Mouse (Mus musculus): ENCODE data around the gene Ptprg. TPM values are rescaled to one million over a fixed set of nuclear protein-coding genes. Genes with fewer than 3 reads are reported as not detected.
"Not testable (repeated sequence)": the region's sequence is repeated elsewhere in the genome, so short reads cannot be mapped to it uniquely, and the experiment has no call there.

Ptprg gene
- polyA plus RNA-seq, 1 experiment = 48.6 TPM

GRCm38 (mm10) chr14:12041566-12041965, 488.2 kb downstream of the Ptprg start:
- DNase-seq (ENCODE audit: low read depth) = no peak
- TF ChIP-seq POLR2A (IDR thresholded peaks at IDR 0.05; ENCODE audit: borderline replicate concordance, extremely low read depth, insufficient read depth, insufficient read length, poor library complexity, severe bottlenecking) = no peak
- no peak for TF ChIP-seq CTCF (IDR thresholded peaks at IDR 0.05; ENCODE audit: borderline replicate concordance, extremely low read depth, insufficient read depth, insufficient read length)

- TF ChIP-seq POLR2A (IDR thresholded peaks at IDR 0.05; ENCODE audit: borderline replicate concordance, extremely low read depth, insufficient read depth, insufficient read length, poor library complexity, severe bottlenecking) (no peak), CTCF (IDR thresholded peaks at IDR 0.05; ENCODE audit: borderline replicate concordance, extremely low read depth, insufficient read depth, insufficient read length) (no peak)
- DNase-seq (ENCODE audit: low read depth) = no peak
Measured at GRCm38 (mm10) chr14:12046226-12046882, 493.0 kb downstream of the Ptprg start.

GRCm38 (mm10) chr14:12047637-12048036, 494.3 kb downstream of the Ptprg start:
- no peak for DNase-seq (ENCODE audit: low read depth)
- no peak for TF ChIP-seq POLR2A (IDR thresholded peaks at IDR 0.05; ENCODE audit: borderline replicate concordance, extremely low read depth, insufficient read depth, insufficient read length, poor library complexity, severe bottlenecking)
- no peak for TF ChIP-seq CTCF (IDR thresholded peaks at IDR 0.05; ENCODE audit: borderline replicate concordance, extremely low read depth, insufficient read depth, insufficient read length)

DNA sequence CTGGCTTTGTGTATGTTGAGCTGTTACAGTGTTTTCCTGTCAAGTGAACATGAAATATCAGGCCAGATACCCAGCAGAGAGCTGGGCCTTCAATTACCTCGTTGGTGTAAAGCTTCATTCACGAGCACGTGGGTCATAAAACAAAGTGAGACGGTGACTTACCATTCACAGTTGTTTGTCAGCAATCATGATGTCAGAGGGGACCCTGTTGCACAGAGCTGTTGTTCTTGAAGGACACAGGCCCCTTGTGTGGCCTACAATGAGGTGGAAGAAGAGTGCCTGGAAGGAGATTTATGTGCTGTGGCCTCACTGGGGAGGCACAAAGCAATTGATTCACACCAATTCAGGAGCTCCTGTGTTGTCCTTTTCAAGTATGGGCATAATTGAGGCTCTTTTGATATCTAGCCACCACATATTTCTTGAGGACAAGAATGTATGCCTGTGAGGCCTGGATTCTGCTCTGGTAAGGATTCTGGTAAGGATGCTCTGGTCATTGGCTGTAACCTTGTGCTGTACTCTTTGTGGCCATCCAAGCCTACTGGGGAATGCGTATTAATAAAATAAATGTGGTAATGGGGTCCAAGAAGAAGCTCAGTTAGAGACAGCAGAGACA, 503.7 kb downstream of the Ptprg start:
- DNase-seq (ENCODE audit: low read depth) = no peak
- TF ChIP-seq CTCF (IDR thresholded peaks at IDR 0.05; ENCODE audit: borderline replicate concordance, extremely low read depth, insufficient read depth, insufficient read length) (no peak), POLR2A (IDR thresholded peaks at IDR 0.05; ENCODE audit: borderline replicate concordance, extremely low read depth, insufficient read depth, insufficient read length, poor library complexity, severe bottlenecking) (no peak)

DNA sequence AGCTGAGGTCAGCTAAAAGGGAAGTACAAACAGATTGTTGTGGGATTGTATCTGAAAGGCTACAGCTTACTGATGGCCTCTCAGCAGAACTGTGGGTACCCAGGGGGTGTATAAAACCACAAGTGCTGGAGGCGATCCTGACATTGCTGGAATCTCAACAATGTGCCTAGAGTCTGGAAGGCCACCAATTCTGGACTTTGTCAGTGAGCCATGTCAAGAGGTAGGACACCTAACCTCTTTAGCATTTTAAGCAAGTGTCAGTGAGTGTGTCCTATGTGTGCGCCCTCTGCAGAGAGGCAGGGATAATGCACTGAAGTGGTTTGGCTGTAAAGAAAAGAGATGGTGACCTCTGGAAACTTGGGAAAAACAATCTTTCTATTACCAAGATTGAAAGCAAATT, 504.5 kb downstream of the Ptprg start:
- TF ChIP-seq CTCF (IDR thresholded peaks at IDR 0.05; ENCODE audit: borderline replicate concordance, extremely low read depth, insufficient read depth, insufficient read length) (peak; percentile 30; the same call in 1 of the 2 replicates), POLR2A (IDR thresholded peaks at IDR 0.05; ENCODE audit: borderline replicate concordance, extremely low read depth, insufficient read depth, insufficient read length, poor library complexity, severe bottlenecking) (no peak)

DNA sequence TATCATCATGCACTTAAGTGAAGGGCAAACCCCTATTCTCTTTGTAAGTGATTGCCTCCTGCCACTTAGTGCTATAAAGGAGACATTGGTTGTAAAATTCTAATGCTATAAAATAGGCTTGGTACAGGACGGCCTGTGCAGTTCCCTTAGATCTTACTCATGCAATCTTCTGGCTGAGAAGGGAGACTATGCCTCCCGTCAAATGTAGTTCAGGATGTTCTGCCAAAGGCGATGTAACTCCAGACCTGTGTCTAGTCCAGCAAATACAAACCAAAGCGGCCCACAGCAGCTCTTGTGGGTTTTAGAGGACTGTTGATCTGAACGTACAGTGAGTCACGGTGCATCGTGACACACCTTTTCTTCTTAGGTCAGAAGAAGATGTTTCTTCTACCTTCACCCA, 505.8 kb downstream of the Ptprg start:
- no peak for DNase-seq (ENCODE audit: low read depth)
- no peak for TF ChIP-seq CTCF (IDR thresholded peaks at IDR 0.05; ENCODE audit: borderline replicate concordance, extremely low read depth, insufficient read depth, insufficient read length)
- TF ChIP-seq POLR2A (IDR thresholded peaks at IDR 0.05; ENCODE audit: borderline replicate concordance, extremely low read depth, insufficient read depth, insufficient read length, poor library complexity, severe bottlenecking) = no peak

More for the DNA sequence above, 504.5 kb downstream of the Ptprg start:
- DNase-seq (ENCODE audit: low read depth) = no peak

DNA sequence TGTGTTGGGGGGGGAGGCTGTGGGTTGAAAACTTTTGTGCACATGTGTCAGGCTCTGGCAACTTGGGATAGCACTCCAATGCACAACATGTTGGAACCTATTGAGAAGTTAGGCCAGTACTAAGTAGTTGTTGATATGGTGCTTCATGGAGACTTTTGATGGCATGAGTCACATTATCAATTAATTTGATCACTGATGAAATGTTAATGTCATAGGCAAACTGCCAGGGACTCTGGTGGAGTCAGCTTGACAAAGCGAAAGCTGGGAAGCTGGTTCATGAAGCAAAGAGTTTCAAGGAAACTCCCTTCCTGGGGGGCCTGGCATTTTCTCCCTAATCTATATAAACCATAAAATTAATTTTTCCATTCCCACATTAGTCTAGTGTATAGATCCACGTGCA, 508.0 kb downstream of the Ptprg start:
- not testable (repeated sequence) for DNase-seq (ENCODE audit: low read depth)

DNA sequence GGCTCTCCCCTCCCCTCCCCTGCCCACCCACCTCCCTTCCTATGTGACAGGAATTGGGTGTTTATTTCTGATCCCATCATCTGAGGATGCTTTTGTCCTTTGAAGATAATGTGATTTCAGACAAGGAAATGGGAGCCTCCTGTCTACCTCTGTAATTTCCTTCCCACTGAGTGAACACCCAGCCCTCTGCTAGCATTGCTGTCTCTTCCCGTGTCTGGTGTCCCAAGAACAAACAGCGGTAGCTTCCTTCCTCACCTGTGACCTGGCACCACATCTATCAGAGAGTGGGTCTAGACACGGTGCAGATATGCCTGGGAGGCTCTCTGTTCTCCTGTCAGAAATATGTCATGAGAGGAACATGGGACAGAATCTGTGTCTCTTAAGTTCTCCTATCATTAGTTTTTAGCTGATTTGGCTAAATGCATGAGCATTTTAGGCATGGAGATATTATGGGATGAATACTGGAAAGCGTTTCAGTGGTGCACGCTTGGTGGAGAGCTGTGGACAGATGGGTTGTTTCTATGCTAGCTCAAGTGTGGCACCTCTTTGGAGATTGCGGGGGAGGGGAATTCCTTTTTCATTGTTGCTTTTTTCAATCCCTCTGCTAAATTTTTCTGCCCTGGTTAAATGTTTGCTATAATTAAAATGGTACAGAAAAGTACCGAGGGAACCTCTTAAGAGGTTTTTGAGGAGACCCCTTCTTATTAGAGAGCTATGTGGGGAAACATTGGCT, 509.5 kb downstream of the Ptprg start:
- DNase-seq (ENCODE audit: low read depth) = no peak
- TF ChIP-seq CTCF (IDR thresholded peaks at IDR 0.05; ENCODE audit: borderline replicate concordance, extremely low read depth, insufficient read depth, insufficient read length) = no peak

GRCm38 (mm10) chr14:12065001-12065400, 511.7 kb downstream of the Ptprg start:
- no peak for DNase-seq (ENCODE audit: low read depth)
- TF ChIP-seq POLR2A (IDR thresholded peaks at IDR 0.05; ENCODE audit: borderline replicate concordance, extremely low read depth, insufficient read depth, insufficient read length, poor library complexity, severe bottlenecking) = no peak
- TF ChIP-seq CTCF (IDR thresholded peaks at IDR 0.05; ENCODE audit: borderline replicate concordance, extremely low read depth, insufficient read depth, insufficient read length) = no peak

DNA sequence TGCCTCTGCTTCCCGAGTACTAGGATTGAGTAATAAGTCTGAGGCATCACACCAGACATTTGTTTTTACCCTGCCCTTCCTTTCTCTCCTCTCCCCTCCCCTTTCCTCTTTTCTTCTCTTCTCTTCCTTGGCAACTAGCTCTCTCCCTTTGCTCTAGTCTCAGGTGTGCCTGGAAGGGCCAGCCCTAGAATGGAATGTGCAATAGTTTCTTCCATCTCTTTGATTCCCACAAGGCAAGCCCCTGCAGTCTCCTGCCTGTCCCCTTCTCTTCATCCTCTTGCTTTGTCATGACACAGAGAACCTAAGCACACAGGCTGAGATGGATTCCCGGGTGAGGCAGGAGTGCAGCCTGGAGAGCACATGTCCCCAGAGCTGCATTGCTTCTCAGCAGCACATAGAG, 512.4 kb downstream of the Ptprg start:
- TF ChIP-seq CTCF (IDR thresholded peaks at IDR 0.05; ENCODE audit: borderline replicate concordance, extremely low read depth, insufficient read depth, insufficient read length) (no peak), POLR2A (IDR thresholded peaks at IDR 0.05; ENCODE audit: borderline replicate concordance, extremely low read depth, insufficient read depth, insufficient read length, poor library complexity, severe bottlenecking) (no peak)
- no peak for DNase-seq (ENCODE audit: low read depth)

DNA sequence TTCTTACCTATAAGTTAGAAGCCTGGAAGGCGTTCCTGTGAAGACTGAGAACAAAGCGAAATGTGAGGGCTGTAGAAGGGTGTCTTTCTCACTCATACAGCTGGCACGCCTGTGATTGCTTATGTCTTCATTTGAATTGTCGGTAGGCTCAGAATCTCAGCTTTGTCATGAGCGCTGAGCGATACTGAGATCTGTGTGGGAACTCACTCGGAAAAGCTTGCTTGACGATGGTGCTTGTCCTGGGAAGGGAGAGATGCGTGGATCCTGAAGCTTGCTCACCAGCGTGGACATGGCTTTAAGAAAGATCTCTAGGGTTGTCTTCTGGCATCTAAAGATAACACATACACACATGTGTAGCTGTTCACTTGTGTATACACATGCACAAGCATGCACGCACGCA, 516.4 kb downstream of the Ptprg start:
- no peak for DNase-seq (ENCODE audit: low read depth)
- TF ChIP-seq CTCF (IDR thresholded peaks at IDR 0.05; ENCODE audit: borderline replicate concordance, extremely low read depth, insufficient read depth, insufficient read length) (no peak), POLR2A (IDR thresholded peaks at IDR 0.05; ENCODE audit: borderline replicate concordance, extremely low read depth, insufficient read depth, insufficient read length, poor library complexity, severe bottlenecking) (no peak)

DNA sequence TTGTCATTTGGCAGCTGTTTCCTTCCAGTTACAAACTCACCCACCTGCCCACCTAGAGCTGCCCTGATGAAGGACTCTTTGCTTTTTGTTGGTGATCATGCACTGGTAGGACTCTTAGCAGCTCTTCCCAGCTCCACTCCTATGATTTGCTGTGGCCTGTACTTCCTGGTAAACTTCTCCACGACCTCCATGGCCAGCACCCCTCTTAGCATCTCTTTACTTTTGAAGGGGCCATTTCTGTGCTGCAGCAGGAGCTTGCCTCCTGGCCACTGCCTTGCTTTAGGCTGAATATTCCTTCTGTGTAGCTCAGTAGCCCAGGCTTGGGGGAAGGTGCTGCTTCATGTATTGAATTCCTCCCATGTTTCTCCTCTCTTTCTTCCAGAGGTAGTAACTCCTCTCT, 517.0 kb downstream of the Ptprg start:
- no peak for TF ChIP-seq POLR2A (IDR thresholded peaks at IDR 0.05; ENCODE audit: borderline replicate concordance, extremely low read depth, insufficient read depth, insufficient read length, poor library complexity, severe bottlenecking)
- no peak for TF ChIP-seq CTCF (IDR thresholded peaks at IDR 0.05; ENCODE audit: borderline replicate concordance, extremely low read depth, insufficient read depth, insufficient read length)
- no peak for DNase-seq (ENCODE audit: low read depth)
